Mouse (Mus musculus) frontal cortex, postnatal 36 days (tissue): ENCODE measurements at regions not wholly inside any gene's neighbourhood (a gene's known extent, or its start where the extent isn't known, plus 50 kb on each side); places are given as distances from the start of the nearest gene placed in this dataset.

Source experiments
- DNase-seq, 2 experiments: peaks; one replicate each; pipeline ENCODE4 v3.0.0; 2022; ENCODE audit warnings: low spot score in 2 of 2

DNA sequence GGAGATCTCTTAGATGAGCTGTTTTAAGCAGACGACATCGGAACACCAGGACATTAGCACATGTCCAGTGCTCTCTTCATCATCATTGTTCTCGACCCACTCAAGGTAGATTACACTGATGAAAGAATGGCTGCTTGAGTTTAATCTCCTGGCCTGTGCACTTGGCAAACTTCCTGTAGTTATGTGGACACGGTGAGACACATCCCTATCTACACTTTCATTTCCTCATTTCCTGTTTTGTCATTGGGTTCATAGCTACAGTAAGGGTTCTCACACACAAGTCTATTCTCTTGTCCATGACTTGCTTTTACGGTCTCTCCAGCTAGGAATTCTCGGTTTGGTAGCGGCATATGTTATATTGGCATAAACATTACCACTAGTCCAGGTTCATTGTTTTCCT, 190.5 kb downstream of the Pdgfra start:
- no peak for DNase-seq

DNA sequence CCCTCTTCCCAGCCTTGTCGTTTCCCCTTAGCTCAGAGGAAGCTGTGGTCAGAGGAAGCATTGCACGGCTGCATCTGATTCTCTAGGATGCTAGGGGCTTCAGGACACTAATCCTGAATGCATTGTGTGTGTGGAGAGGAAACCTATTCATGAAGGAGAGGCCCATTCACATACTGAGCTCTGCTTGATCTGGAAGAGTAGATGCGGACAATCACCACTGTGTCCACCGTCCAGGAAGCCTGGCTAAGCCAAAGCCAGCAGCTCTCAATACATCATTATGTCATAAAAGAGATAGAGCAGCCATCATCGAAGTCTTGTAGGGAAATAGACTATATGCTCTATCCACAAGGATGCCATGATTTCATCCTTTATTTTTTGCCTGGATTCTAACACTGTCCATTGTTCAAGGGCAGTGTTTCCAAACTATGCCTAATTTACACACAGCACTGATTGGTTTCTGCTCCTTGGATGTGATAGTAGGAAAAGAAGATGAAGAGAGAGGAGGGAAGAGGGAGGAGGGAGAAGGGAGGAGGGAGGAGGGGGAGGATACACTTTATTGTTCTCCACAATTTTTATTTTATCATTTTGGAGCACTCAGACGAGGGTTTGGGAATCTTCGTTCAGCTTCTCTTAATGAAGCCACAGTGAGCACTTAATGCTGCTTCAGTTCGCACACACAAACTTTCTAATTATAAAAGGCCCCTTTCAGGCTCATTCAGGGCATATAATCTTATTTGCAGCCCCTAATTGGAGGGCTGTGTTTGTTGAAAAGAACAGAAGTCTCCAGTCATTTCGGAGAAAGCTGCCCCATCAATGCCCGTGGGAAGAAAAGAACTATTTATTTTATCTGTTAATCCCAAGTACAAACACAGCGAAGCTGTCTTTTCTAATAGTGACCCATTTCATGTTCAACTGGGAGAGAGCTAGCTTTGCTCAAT, 195.0 kb downstream of the Pdgfra start:
- no peak for DNase-seq

DNA sequence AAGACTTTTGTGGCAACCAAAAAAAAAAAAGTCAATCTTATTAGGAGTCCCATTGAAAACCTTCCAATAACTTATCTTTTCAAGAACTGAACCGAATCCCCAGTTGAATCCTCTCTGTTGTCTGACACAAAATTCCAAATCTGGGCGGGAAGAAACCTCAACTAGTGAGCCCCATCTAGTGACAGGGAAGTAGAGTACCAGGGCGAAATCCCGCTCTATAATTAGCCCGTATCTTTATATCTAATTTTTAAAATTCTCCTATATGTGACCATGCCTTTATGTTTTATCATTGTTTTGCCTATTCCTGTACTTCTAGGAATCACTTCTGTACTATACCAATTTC, 195.7 kb downstream of the Pdgfra start:
- no peak for DNase-seq

DNA sequence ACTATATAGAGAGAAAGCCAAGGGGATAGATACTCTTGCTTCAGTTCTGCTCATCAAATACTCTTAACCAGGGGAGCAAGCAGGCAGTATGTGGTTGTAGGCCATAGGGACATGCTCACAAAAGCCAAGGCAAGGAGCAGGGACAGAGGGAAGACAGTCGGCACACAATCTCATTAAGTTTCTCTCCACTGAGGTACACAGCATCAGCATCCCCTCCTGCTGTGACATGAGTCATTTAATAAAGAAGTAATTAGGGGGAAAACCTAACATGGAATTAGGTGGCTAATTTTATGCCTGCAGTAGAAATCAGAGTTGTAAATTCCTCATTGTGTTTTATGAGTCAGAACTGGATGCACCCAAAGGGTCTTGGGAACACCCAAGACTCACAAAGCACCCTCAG, 203.2 kb downstream of the Pdgfra start:
- DNase-seq: no peak

DNA sequence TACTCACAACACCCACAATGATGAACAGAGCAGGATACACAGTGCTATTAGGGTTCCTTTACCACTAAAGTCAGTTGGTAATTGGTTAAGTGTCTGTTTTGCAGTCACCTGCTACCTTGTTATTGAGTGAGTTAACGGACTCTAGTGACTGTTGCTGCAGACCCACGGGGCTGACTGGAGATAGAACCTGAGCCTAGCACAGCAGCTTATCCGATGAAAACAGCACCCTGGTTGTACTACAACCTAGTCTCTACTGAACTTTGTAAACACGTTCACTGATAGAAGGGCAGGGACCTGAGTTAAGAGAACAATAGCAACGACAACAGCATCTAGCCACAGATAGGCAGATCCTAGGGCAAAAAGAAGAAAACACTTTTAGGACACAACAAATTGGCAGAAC, 206.8 kb downstream of the Pdgfra start:
- DNase-seq: no peak

DNA sequence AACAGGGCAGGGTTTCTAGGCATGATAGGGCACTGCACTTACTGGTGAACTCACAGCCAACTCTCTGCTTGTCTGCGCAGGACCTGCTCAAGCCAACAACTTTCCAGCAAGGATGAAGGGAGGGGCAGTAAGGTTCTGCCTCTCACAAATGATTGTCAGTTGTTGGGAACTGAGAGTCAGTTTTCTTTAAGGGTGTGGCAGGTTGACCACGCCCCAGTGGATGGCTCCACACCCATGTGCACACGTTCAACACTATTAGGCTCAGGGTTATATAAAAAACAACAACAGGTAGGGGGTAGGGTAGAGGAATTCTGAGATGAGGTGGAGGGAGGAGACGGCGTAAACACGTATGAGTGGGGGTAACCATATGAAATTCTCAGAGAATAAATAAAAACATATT, 210.9 kb upstream of the Kit start:
- no peak for DNase-seq

DNA sequence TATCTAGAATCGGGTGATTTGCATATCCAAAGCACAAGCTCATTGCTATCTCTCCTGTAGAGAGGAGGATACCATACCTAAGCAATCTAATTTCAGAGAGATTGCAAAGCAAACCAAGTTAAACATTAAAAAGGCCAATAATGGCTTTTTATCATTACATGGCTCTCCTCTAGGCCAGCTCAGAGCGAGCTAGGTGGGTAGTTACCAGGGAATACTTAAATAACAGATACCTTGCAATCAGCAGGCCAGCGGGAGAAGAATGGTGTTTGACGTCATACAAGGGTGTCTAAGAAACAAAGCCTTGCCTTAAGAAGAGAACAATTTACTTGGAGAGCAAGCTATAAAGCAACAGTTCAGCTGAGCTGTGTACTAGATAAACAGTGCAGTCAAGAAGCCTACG, 207.4 kb upstream of the Kit start:
- DNase-seq: no peak

DNA sequence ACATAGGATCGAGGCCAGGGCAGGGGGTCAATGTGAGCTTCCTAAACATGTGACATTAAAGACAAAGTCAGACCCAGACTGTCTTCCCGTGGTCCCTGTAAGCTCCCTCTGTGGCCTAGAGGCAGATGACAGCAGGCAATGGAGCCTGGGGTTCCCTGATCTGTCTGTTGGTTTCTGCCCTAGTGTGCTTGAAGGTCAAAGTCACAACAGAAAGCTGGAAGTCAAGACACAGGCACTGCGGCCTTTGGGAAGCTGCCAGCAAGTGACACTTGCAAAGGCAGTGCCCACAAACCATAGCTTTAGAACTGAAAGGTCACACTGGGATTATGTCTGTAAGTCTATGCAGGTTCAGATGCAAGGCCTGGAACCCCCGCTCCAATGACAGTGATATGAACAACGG, 206.0 kb upstream of the Kit start:
- no peak for DNase-seq

DNA sequence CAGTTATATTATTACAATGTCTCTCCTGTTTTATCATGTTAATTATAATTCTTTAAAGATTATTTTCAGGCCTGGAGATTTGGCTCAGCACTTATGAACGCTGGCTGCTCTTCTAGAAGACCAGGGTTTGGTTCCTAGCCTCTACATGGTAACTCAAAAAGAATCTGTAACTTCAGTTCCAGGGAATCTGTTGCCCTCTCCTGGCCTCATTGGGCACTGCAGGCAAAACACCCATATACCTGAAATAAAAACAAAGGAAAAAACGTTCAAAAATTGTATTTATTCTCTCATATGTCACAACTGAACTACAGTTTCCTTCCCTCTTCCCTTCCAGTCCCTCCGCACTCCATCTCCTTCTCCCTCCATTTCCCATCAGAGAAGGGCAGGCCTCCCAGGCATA, 201.9 kb upstream of the Kit start:
- DNase-seq: no peak

DNA sequence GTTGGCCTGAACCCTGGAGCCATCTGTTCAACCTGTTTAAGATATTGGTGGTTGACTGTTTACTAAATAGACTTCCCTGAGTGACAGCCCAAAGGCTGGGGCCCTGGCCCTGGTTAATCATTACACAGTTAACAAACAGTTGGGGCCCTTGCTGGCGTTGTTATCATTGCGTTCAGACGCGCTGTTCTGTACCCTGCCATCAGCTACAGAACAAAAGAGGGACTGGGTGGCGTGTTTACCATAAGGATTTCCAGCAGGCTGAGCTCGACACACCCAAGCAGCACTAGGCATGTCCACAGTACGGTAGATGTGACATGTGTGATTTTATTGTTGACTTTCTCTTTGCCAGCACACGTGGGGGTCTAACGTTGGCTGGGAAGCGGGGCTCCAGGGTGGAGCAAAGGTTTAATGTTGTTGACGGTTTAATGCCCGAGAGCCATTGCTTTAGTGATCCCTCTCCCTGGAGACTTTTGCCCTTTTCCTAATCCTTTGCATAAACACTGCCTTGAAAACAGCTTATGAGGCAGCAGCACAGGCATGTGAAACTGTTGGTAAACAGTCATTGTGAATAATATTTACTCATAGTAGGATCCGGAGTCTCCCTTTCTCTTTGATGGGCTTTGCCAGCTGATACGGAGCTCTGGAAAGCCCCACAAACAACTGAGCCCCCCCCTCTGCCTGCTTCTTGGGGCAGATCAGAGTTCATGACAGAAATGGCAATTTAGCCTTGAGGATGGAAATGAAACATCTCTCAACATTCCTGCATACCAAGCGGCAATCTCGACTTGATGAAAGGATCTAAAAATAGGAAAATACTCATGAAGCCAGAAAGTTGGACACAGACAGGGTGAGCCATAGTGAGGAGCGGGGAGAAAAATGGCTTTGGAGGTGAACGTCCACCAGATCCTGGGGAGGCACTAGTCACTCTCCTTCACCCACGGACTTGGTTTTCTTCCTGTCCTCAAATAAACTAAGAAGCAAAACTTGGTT, 197.1 kb upstream of the Kit start:
- DNase-seq: no peak

DNA sequence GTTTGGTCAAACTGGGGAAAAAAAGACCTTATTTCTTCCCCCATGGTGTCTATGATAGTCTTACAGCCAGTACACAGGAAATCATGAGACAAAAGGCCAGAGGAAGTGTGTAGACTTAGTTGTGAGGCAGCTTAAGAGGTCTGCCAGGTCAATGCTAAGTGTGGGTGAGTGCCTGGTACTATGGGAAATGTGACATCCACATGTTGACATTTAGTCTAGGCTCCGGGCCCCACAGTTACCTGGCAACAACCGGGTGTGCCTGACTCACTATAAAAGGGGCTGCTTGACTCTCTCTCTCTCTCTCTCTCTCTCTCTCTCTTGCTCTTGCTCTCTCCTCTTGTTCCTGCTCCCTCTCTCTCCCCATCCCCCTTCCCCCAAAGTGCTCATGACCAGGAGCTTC, 196.1 kb upstream of the Kit start:
- DNase-seq: no peak

DNA sequence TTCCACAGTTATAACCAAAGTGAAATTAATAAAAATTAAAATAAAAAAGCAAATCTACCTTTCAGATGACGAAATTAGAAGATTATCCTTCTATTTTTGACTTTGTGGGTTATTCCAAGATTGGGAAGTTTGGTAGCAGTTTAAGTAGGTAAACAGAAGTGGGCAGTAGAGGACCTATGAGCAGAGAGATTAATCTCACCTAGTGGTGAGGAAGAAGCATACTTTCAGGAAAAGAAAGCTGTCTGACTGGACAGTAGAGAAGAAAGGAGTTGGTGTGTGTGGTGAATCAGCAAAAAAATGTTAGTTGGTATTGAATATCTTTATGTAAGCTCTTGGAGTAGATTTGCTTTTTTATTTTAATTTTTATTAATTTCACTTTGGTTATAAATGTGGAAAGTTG, 194.4 kb upstream of the Kit start:
- DNase-seq: no peak

DNA sequence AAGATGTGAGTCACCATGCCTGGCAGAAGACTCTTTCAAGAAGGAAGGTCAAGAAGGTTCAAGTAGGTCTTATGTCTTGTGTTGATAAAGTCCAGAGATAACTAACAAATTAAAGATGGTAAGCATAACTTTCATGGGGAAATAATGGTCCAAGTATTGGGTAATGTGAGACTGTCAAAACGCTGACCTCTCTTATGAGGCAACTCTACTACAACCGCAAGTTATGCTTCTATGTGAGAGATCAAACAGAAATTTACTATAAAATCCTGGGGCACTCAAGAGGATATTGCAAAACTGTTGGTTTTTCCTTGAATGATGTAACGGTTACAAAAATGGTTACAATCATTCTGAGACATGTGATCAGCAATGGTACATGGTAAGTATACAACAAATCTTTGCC, 192.6 kb upstream of the Kit start:
- no peak for DNase-seq

DNA sequence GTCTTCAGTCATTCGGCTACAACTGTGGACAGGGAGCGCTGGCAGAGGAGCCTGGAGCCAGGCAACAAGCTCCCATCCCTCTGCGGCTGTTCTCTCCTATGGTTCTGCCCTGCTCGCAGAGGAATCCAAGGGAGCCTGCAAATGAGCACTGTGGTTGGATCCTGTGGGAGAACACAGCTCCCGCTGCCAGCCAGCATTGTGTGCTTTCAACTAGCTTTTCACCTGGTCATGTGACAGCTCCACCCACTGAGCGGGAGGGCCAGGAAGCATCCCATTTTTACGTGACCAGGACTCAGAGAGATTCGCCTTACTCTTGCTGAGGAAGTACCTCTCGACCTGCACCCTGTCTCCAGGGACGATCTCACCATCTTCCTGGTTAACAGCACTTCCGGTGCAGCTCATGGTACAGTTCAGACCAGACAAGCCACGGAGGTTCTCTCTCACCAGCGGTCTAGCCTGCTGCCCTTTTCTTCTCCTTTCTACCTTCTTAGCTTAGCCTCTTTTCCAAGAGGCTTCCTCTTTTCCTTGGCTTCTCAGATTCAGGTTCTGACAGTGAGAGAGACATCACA, 186.7 kb upstream of the Kit start:
- DNase-seq: peak in 1 of 2 experiments; percentile 17

DNA sequence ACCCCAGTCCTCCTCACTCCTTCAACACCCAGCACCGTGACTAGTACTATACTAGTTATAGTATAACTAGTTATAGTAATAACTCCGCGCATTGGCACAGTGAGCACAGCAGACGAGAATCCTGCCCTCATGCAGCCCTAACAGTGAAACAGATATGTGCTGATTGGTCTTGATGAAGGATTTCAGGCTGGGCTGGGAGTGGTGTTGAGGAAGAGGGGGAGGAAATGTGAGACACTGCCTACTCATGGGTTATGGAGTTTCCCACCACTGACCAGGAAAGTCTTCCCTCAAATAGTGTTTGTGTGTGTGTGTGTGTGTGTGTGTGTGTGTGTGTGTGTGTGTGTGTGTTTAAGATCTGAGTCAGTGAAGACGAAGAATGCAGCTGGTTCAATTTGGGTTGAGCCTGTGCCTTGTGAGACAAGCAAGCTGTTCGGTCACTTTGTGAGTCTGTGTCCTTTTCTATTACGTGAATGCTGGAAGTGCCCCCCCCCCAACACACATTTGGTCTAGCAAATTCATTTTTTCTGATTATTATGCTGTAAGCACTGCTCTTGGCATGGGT, 185.9 kb upstream of the Kit start:
- no peak for DNase-seq

DNA sequence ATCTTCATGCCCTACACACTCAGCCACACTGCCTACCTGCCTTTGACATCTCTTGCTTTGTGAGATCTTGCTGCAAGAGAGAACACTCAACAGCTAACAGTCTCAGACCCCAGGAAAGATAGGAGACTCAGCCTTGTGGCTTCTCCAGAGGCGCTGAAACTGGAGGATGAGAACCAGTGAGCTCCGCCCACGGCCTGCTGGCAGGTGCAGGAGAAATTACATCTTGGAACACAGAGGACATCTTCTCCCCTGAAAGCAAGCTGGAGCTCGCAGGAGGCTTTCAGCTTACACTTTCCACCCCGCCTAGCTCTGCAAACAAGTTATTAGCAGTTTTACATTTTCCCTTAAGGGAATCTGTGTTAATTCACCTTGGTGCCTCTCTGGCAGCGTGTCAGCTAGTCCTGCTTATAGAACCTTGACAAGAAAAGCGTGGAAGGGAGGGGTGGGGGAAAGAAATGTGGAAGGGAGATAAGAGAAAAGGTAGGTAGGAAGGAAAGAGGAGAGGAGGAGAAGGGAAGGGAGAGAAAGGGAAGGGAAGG, 185.2 kb upstream of the Kit start:
- peak; percentile 43 to 54 for DNase-seq

DNA sequence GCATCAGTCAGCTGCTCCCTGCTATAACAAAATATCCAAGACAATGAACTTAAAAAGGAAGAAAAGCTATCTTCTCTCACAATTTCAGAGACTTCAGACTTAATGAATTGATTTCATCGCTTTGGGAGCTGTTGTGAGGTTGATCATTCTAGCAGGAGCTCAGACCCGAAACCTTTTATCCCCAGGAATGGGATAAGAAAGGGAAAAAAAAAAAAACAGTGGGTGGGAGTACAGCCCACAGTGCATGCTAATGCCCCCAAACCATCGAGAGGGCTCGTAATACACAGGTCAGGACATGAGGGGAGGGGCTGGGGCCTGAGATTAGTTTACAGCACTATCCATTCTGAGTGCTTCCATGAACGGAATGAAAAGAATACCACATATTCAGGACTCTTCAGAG, 175.9 kb upstream of the Kit start:
- no peak for DNase-seq

DNA sequence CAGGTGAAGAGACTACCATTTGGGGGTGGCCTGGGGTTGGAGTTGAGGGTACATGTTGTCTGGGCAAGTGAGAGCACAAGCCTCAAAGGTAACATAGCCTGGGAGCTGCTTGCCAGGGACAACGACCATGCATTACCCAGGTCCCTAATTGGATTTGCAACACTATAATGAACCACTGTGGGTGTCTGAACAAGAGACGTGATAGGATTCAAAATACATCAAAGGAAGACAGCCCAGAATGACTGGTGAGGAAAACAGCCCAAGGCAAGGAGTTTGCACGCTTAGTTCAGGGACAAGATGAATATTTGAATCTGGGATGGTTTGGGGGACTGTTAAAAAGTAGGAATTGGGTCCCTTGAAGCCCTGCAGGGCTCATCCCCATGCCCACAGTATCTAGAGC, 173.0 kb upstream of the Kit start:
- DNase-seq: no peak

DNA sequence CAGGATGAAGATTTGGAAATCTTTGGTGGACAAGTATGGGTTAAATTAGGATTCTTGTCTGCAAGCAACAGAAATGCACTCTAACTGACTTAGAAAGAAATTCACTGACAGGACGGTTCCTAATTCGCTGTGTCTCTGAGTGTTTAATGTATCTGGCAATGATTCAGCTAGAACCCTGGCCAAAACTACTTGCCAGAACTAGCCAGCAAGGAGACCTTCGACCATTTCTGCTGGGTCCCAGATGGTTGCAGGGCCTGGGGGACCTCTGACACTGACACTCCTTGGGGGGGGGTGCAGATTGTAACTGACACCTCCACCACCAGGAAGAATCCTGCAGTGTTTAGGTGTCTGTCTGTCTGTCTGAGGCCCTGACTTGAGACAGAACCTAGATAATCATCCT, 172.1 kb upstream of the Kit start:
- no peak for DNase-seq

DNA sequence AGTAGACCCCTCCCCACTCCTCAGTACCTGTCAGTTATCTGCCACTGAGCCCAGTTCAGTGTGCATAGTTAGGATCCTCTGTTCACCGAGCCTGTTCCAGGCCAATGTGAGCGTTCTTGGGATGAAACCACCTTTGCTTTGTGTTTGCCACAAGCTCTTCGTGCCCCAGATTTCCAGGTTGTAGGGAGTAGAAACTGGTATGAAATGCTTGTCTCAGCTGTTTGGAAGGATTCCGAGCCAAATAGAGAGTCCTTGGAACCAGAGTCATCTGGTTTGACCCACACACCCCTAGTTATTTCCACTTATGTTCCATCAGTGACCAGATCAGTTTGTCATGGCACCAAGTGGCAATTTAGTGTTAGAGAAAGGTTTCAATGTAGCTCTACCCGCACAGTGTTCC, 171.2 kb upstream of the Kit start:
- DNase-seq: no peak

DNA sequence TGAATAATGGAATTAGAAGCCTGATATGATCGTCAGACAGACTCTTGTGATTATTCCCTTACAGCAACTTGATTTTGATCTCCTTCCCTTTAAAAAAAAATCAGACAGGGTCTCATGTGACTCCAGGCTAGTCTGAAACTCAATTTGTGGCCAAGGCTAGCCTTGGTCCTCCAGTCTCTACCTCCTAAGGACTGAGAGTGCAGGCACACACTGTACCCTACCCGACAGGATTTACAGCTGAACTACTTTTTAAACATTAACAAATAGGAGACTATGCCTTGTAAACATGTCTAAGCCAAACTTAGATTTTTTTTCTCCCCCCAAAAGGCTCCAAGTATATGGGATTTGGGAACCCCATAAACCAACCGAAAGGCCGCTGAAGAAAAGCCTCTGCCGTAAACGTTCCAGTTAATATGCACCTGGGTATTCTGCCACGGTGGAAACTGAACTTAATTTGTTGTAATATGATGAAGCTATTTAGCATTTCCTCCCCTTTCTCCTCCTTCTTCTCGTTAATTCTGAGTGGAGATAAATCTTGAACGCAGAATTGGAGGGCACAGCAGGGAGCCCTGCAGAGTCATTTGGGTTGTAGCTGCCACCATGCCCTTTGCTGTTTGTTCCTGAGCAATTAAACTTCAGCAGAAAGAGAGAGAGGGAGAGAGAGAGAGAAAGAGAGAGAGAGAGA, 170.0 kb upstream of the Kit start:
- DNase-seq: no peak
